Mouse (Mus musculus) C2C12 (cell line): ENCODE data around the gene Nsun7.

Experiments used
- CEBPB ChIP-seq: IDR thresholded peaks from one replicate; pipeline ENCODE4 v1.6.1; 2011; ENCODE audit warnings: low read depth, mild to moderate bottlenecking, control low read depth, moderate library complexity
- CTCF ChIP-seq: IDR thresholded peaks from one replicate; pipeline ENCODE4 v1.5.1; 2011; ENCODE audit not compliant: control insufficient read depth, insufficient read depth, insufficient read length
- FOSL1 ChIP-seq: IDR thresholded peaks from one replicate; pipeline ENCODE4 v1.8.0; 2011; ENCODE audit warnings: mild to moderate bottlenecking, low read length; ENCODE audit not compliant: poor library complexity, insufficient read depth, severe bottlenecking
- MYOD1 ChIP-seq: IDR thresholded peaks from one replicate; pipeline ENCODE4 v1.6.1; 2011; ENCODE audit warnings: low read depth; ENCODE audit not compliant: control insufficient read depth, insufficient read length
- MYOG ChIP-seq: IDR thresholded peaks from one replicate; pipeline ENCODE4 v1.6.1; 2011; ENCODE audit not compliant: control insufficient read depth, insufficient read length; ENCODE audit errors: extremely low read depth
- USF1 ChIP-seq: IDR thresholded peaks from one replicate; pipeline ENCODE4 v1.6.1; 2011; ENCODE audit warnings: low read depth, mild to moderate bottlenecking, control low read depth, moderate library complexity

DNA sequence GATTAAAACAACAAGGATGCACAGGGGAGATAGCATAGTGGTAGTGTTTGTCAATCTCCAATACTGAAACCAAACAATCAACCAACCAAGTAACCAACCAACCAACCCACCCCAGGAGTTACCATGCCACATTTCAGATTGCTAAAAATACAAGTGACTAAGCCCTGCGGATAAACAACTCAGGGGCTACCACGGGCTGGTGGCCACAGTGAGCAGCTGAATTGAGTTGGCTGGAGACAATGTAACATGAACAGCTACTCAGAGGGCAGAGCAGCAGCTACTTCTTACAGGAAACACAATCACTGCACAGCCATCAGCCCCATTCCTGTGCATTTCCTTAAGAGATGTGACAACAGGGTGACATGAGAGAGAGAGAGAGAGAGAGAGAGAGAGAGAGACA lies 84.5 kb downstream of the Nsun7 start:
- TF ChIP-seq MYOG (no peak), CTCF (no peak), FOSL1 (no peak), MYOD1 (no peak), CEBPB (no peak), USF1 (no peak)
